In the genomic region with DNA sequence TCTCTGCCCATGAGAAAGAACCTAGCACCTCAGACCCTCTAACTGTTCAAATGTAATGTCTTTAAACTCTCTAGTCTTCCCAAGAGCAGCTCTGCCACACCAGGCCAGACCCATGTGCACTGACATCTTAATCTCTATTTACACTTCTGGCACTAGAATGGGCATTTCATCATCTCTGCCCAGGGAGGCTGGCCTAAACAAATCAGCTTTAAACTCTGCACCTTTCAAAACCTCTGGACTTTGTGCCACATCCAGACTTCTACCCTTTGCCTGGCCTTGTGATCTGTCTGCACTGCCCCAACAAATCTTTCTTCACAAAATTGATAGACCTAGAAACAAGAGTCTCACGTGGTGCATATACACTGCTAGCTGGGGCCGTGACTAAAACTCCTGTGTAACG, we compare ENCODE assay signal across 19 mouse cellular contexts. TPM values are rescaled to one million over a fixed set of nuclear protein-coding genes. Genes with fewer than 3 reads are reported as not detected.
DNase-seq lines count a peak whose midpoint lies in the region; ATAC-seq and TF ChIP-seq lines count a peak whose summit lies in the region.
"Had no signal": no experiment of that assay in that cellular context is flagged by ENCODE, and none has a peak within 500 bp of the region (broad histone marks: within the 10 kb centered on the region; RNA-seq: fewer than 3 reads in every experiment).

No protein-coding gene starts in this region.

- peak overlapping the region; percentile 19 for H3K4me2 ChIP-seq in heart, embryonic 14.5 days (ENCODE audit: low read length)
- no peak overlapping the region; the same call in 1 of the 2 replicates for H3K4me2 ChIP-seq in lung, postnatal 0 days (replicated peaks; ENCODE audit: low read depth, low read length)
- H3K4me2 ChIP-seq in stomach, embryonic 15.5 days, result no peak overlapping the region
- H3K4me2 ChIP-seq: forebrain, embryonic 15.5 days; midbrain, embryonic 15.5 days; neural tube, embryonic 12.5 days had no signal

- no peak overlapping the region for H3K9ac ChIP-seq in heart, embryonic 14.5 days (ENCODE audit: low read length)
- no peak overlapping the region for H3K9ac ChIP-seq in lung, postnatal 0 days (replicated peaks; ENCODE audit: low read depth)
- H3K9ac ChIP-seq in stomach, embryonic 15.5 days, result no peak overlapping the region
- H3K9ac ChIP-seq: forebrain, embryonic 15.5 days; midbrain, embryonic 15.5 days; neural tube, embryonic 12.5 days had no signal

- 40% methylated on average over 3 of the region's 3 CpGs for WGBS in heart, embryonic 14.5 days
- 42% methylated on average over 3 of the region's 3 CpGs for WGBS in lung, postnatal 0 days
- WGBS in lung, adult 2 months, result 63% methylated on average over 3 of the region's 3 CpGs
- WGBS in stomach, embryonic 15.5 days, result 38% methylated on average over 3 of the region's 3 CpGs

- TF ChIP-seq CTCF in lung, postnatal 0 days (IDR thresholded peaks at IDR 0.05), result no peak
- no peak for TF ChIP-seq CTCF in lung, adult 2 months (IDR thresholded peaks at IDR 0.05; ENCODE audit: insufficient read depth, low read length)

- no peak for DNase-seq in heart, adult 18-20 months
- peak; percentile 70 for DNase-seq in lung, postnatal 0 days (ENCODE audit: low spot score)
- no peak for DNase-seq in lung, adult 2 months
- peak; percentile 40 to 63 for DNase-seq in kidney, postnatal 25 days
- no peak for DNase-seq in retina, embryonic 14.5 days (ENCODE audit: low spot score)
- no peak for DNase-seq in frontal cortex, postnatal 25 days (ENCODE audit: low spot score in 2 of 2)
- DNase-seq: cerebellum, adult 9-10 months; layer of hippocampus, postnatal 36 days; right cerebral cortex, postnatal 4 days had no signal

- H3K4me1 ChIP-seq in heart, embryonic 14.5 days (ENCODE audit: control insufficient read depth in 2 of 2, insufficient read depth in 2 of 2, low read length in 2 of 2), result peaks cover 15 to 17% of the 10 kb centered on the region in 2 experiments
- peaks cover 5% of the 10 kb centered on the region; the same call in 1 of the 2 replicates for H3K4me1 ChIP-seq in lung, postnatal 0 days (ENCODE audit: insufficient read depth, low read depth, low read length)
- H3K4me1 ChIP-seq in lung, adult 2 months (ENCODE audit: control insufficient read depth, insufficient read depth, low read length), result peaks cover 8% of the 10 kb centered on the region
- peaks cover 7% of the 10 kb centered on the region for H3K4me1 ChIP-seq in stomach, embryonic 15.5 days
- H3K4me1 ChIP-seq: forebrain, embryonic 15.5 days; midbrain, embryonic 15.5 days had no signal

- no peak overlapping the region for H3K4me3 ChIP-seq in heart, embryonic 14.5 days (ENCODE audit: control insufficient read depth in 1 of 2, insufficient read depth in 1 of 2, low read depth in 1 of 2, low read length in 2 of 2)
- no peak overlapping the region for H3K4me3 ChIP-seq in lung, postnatal 0 days (ENCODE audit: low read depth, low read length)
- no peak overlapping the region for H3K4me3 ChIP-seq in lung, adult 2 months (replicated peaks; ENCODE audit: extremely low read depth, low read depth, low read length)
- H3K4me3 ChIP-seq in stomach, embryonic 15.5 days (replicated peaks), result no peak overlapping the region
- H3K4me3 ChIP-seq: forebrain, embryonic 15.5 days; limb, embryonic 10.5 days; midbrain, embryonic 15.5 days; neural tube, embryonic 12.5 days had no signal

- no peaks in the 10 kb centered on the region for H3K36me3 ChIP-seq in heart, embryonic 14.5 days (ENCODE audit: control insufficient read depth, insufficient read depth, low read length)
- no peaks in the 10 kb centered on the region for H3K36me3 ChIP-seq in lung, postnatal 0 days (ENCODE audit: insufficient read depth, low read length)
- no peaks in the 10 kb centered on the region for H3K36me3 ChIP-seq in stomach, embryonic 15.5 days
- H3K36me3 ChIP-seq: forebrain, embryonic 15.5 days; limb, embryonic 10.5 days; midbrain, embryonic 15.5 days; neural tube, embryonic 12.5 days had no signal

- no peak for ATAC-seq in heart, embryonic 14.5 days (ENCODE audit: insufficient number of reproducible peaks, insufficient read depth, low FRiP score, low read depth)
- ATAC-seq in lung, postnatal 0 days, result peak; percentile 41
- ATAC-seq in stomach, embryonic 15.5 days (ENCODE audit: insufficient read depth, low FRiP score, low read depth), result 0 out of 2 replicates have a peak, but pooled peaks have one; percentile 25
- ATAC-seq: forebrain, embryonic 15.5 days; inflammation-experienced regulatory T-cells, adult 6 months; midbrain, embryonic 15.5 days had no signal

- no peaks in the 10 kb centered on the region for H3K27me3 ChIP-seq in heart, embryonic 14.5 days (ENCODE audit: control insufficient read depth, insufficient read depth, low read length)
- H3K27me3 ChIP-seq in lung, postnatal 0 days (replicated peaks; ENCODE audit: insufficient read depth, low read length), result no peaks in the 10 kb centered on the region
- no peaks in the 10 kb centered on the region for H3K27me3 ChIP-seq in stomach, embryonic 15.5 days (replicated peaks)
- H3K27me3 ChIP-seq: forebrain, embryonic 15.5 days; midbrain, embryonic 15.5 days; neural tube, embryonic 12.5 days had no signal

- H3K27ac ChIP-seq in heart, embryonic 14.5 days (replicated peaks in 1 of 2; ENCODE audit: control insufficient read depth in 1 of 2, insufficient read depth in 1 of 2, low read depth in 2 of 2, low read length in 2 of 2), result no peak overlapping the region
- peak overlapping the region; percentile 8 for H3K27ac ChIP-seq in lung, postnatal 0 days (ENCODE audit: low read length)
- H3K27ac ChIP-seq in stomach, embryonic 15.5 days, result no peak overlapping the region
- H3K27ac ChIP-seq: forebrain, embryonic 15.5 days; limb, embryonic 10.5 days; macrophage; midbrain, embryonic 15.5 days; neural tube, embryonic 12.5 days had no signal

- no peaks in the 10 kb centered on the region for H3K9me3 ChIP-seq in heart, embryonic 14.5 days (ENCODE audit: control insufficient read depth, low read length)
- no peaks in the 10 kb centered on the region for H3K9me3 ChIP-seq in lung, postnatal 0 days (ENCODE audit: low read length)
- H3K9me3 ChIP-seq in stomach, embryonic 15.5 days, result no peaks in the 10 kb centered on the region
- H3K9me3 ChIP-seq: forebrain, embryonic 15.5 days; limb, embryonic 10.5 days; midbrain, embryonic 15.5 days; neural tube, embryonic 12.5 days had no signal

- TF ChIP-seq EP300 in lung, postnatal 0 days (IDR thresholded peaks at IDR 0.05), result no peak

- TF ChIP-seq POLR2A in lung, adult 2 months (IDR thresholded peaks at IDR 0.05; ENCODE audit: borderline replicate concordance, extremely low read depth, low read depth, low read length), result no peak

RNA-seq across cellular contexts. Expression of a gene that starts 38.8 kb away (rescaled TPM):
- 67.1 and 71.7 TPM in 2 replicates for polyA plus RNA-seq in heart, embryonic 14.5 days (2014; fragmentation: Nextera tagmentation; extraction: Ambion mirVana)
- 10 to 100 TPM; 71.9 to 80.4 TPM for total RNA-seq in heart, adult 18-20 months (2021)
- 25.4 and 28.7 TPM in 2 replicates for polyA plus RNA-seq in lung, postnatal 0 days (2015; fragmentation: Nextera tagmentation; extraction: Ambion mirVana)
- polyA plus RNA-seq in lung, adult 2 months (2012; rRNA removed), result 23.6 and 28.9 TPM in 2 replicates
- 41.4 and 46.2 TPM in 2 replicates for polyA plus RNA-seq in stomach, embryonic 15.5 days (2015; fragmentation: Nextera tagmentation; extraction: Ambion mirVana)

RNA-seq across cellular contexts. Expression of a gene that starts 58.8 kb away (rescaled TPM):
- 106 and 113 TPM in 2 replicates for polyA plus RNA-seq in heart, embryonic 14.5 days (2014; fragmentation: Nextera tagmentation; extraction: Ambion mirVana)
- 100 to 1,000 TPM; 159 to 201 TPM for total RNA-seq in heart, adult 18-20 months (2021)
- 39.4 and 51.4 TPM in 2 replicates for polyA plus RNA-seq in lung, postnatal 0 days (2015; fragmentation: Nextera tagmentation; extraction: Ambion mirVana)
- 5.4 and 9.8 TPM in 2 replicates for polyA plus RNA-seq in lung, adult 2 months (2012; rRNA removed)
- polyA plus RNA-seq in stomach, embryonic 15.5 days (2015; fragmentation: Nextera tagmentation; extraction: Ambion mirVana), result 20.8 and 22.0 TPM in 2 replicates
- total RNA-seq: hematopoietic stem cell, adult 5-6 weeks; MEL had no signal
- polyA plus RNA-seq: inflammation-experienced regulatory T-cells, adult 6 months had no signal

Comparison
In these comparisons a context has a peak if more than half of its experiments do, and no peak if none do; other contexts are left out.
1. DNase-seq: peak in lung, postnatal 0 days (single experiment) and kidney, postnatal 25 days (2 of 2); none in heart, adult 18-20 months (0 of 2), lung, adult 2 months (single experiment), retina, embryonic 14.5 days (single experiment) and frontal cortex, postnatal 25 days (0 of 2).